Mouse (Mus musculus) small intestine, adult 2 months (tissue): ENCODE results near the gene H2-DMb1. TPM values are rescaled to one million over a fixed set of nuclear protein-coding genes. Genes with fewer than 3 reads are reported as not detected.

Experiments
- H3K27ac ChIP-seq: fragments of 200-500 bp; 2 replicates; pipeline ENCODE4 v1.5.1; 2012; ENCODE audit warnings: low read depth, low read length, control low read depth, inconsistent platforms; ENCODE audit not compliant: insufficient read depth
- H3K27me3 ChIP-seq: fragments of 200-500 bp; 2 replicates; pipeline ENCODE4 v1.6.1; 2012; ENCODE audit warnings: mild to moderate bottlenecking, moderate library complexity, low read length, inconsistent platforms; ENCODE audit not compliant: control insufficient read depth, insufficient read depth
- H3K36me3 ChIP-seq: fragments of 200-500 bp; 2 replicates; pipeline ENCODE4 v1.6.1; 2012; ENCODE audit warnings: mild to moderate bottlenecking, low read length, control low read depth, inconsistent platforms; ENCODE audit not compliant: control insufficient read depth, insufficient read depth
- H3K4me1 ChIP-seq: fragments of 200-500 bp; 2 replicates; pipeline ENCODE4 v1.6.1; 2012; ENCODE audit warnings: low read length, inconsistent platforms, mixed read lengths; ENCODE audit not compliant: control insufficient read depth, insufficient read depth, insufficient read length
- H3K4me3 ChIP-seq: fragments of 200-500 bp; 2 replicates; pipeline ENCODE4 v1.5.1; 2012; ENCODE audit warnings: low read depth, mild to moderate bottlenecking, control low read depth, inconsistent platforms, low read length, moderate library complexity
- CTCF ChIP-seq: fragments of 200-500 bp; IDR thresholded peaks from 2 replicates; pipeline ENCODE4 v1.5.1; 2012; ENCODE audit warnings: low read depth, mild to moderate bottlenecking, control low read depth, inconsistent platforms, low read length, moderate library complexity, mixed read lengths; ENCODE audit not compliant: insufficient replicate concordance, insufficient read length; ENCODE audit errors: extremely low read depth
- POLR2A ChIP-seq: fragments of 200-500 bp; IDR thresholded peaks from 2 replicates; pipeline ENCODE4 v1.6.1; 2012; ENCODE audit warnings: low read depth, mild to moderate bottlenecking, control low read depth, inconsistent platforms, low read length, moderate library complexity
- WGBS: fragments of 180-500 bp; shearing (Covaris S2); methylation state at CpG from one replicate; pipeline ENCODE4 v1.1.7; 2018; 5-methylcytosine and 5-hydroxymethylcytosine counted together
- polyA plus RNA-seq: library from polyadenylated mRNA; depleted of rRNA; stranded (reverse); fragments of >200 nt; gene quantifications from 2 replicates; pipeline ENCODE4 v1.2.3, GENCODE M21; 2012

Gene H2-DMb1
- polyA plus RNA-seq, 1 experiment: 281 TPM

DNA sequence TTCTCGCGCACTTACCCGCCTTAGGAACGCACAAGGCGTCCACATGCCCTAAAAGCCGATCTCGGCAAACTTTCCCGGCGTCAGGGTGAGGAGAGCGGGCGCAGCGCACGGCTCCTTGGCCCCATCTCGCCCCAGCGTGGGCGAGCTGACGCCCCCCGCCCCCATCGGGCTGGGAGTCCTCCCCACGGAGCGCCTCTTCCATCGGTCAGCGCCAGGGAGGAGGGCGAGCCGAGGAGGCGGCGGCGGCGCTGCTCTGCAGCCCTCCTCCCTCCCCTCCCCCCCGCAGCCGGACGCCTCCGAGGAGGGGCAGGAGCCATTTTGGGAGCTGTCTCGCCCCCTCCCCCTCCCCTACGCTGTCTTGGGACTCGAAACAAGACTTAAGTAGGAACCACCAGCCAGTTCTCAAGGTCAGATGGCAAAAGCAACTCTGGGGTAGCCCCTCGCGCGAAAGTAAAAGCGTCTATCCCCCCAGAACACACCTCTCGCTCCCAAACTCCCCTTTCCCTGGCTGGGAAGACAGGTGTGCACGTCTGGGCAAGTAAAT lies 32.6 kb upstream of the H2-DMb1 start:
- Histone ChIP-seq H3K27me3 (no peaks in the 10 kb centered on the region), H3K27ac (peak overlapping the region; percentile 100), H3K36me3 (peaks cover 32% of the 10 kb centered on the region), H3K4me3 (peak overlapping the region; percentile 95), H3K4me1 (peaks cover 11% of the 10 kb centered on the region; the same call in 1 of the 2 replicates)
- WGBS: 1% methylated on average over 41 of the region's 42 CpGs
- TF ChIP-seq CTCF (no peak), POLR2A (no peak)

DNA sequence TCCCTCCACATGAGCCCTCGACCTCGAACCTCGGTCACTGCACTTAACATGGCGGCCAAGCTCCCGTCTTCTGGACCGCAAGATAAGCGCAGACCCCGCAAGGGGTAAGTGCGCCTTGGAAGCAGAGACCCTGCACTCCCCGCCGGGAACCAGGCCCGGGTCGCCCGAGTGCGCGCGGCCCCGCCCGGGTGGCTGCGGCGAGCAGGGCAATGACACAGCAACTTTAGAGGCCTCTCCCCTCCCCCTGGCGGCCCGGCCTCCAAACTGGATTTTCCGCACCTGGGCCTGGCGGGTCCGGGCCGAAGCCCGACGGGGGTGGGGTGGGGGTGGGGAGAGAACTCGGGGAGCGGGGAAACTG lies 32.1 kb upstream of the H2-DMb1 start:
- peak overlapping the region; percentile 100 for H3K27ac ChIP-seq
- H3K36me3 ChIP-seq: peaks cover 27% of the 10 kb centered on the region
- no peaks in the 10 kb centered on the region for H3K27me3 ChIP-seq
- H3K4me1 ChIP-seq: peaks cover 13% of the 10 kb centered on the region
- H3K4me3 ChIP-seq: peak overlapping the region; percentile 95
- no peak for TF ChIP-seq CTCF
- TF ChIP-seq POLR2A: peak; percentile 63
- WGBS: under 1% methylated on average over 31 of the region's 31 CpGs

DNA sequence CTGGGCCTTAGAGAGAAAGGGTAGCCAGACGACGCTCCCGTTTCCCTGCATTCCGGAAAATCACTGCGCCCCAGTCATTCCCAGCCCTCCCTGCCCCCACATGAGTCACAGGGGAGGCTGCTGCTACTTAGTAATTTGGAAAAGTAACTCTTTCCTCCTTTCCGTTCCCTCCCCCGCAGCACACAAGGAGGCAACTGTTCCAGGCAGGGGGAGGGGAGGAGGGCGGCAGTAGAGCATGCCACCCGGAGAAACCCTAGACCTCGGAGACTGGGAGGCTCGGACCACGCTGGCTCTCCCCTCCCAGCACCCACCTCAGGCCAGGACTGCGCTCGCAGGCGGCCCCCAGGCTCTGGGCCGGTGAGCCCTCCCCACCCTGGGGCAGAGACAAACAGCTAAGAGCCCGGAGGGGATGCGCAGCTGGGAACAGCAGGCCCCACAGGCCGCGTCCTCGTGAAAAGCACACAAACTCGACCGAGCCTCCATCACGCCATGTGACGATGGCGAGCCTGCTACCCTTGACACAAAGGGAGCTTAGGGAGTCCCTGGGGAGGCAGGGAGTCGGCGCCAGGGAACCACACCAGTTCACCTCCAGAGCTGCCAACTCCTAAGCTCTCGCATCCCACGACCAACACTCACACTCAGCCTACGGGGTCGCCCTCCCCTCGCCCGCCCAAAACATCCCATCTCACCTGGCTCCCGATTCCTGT lies 31.5 kb upstream of the H2-DMb1 start:
- H3K4me3 ChIP-seq: peak overlapping the region; percentile 95
- WGBS: under 1% methylated on average over 34 of the region's 35 CpGs
- no peaks in the 10 kb centered on the region for H3K27me3 ChIP-seq
- H3K27ac ChIP-seq: peak overlapping the region; percentile 100
- TF ChIP-seq POLR2A: peak; percentile 49
- no peak for TF ChIP-seq CTCF
- H3K4me1 ChIP-seq: peaks cover 17% of the 10 kb centered on the region
- peaks cover 23% of the 10 kb centered on the region for H3K36me3 ChIP-seq

DNA sequence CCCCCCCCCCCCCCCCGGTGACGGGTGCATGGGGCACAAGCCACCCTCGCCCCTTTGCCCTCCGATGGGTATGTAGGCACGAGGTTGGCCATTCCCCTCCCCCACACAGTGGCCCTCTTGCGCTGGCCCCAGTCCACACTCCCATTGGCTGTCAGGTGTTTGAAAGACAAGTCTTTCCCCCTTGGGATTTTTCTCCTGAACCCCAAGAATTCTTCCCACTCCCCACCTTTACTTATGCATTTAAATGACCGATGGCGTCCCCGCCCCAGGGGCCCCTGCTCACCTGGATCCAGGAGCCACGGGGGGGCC lies 31.0 kb upstream of the H2-DMb1 start:
- TF ChIP-seq CTCF (no peak), POLR2A (no peak)
- Histone ChIP-seq H3K4me3 (peak overlapping the region; percentile 95), H3K4me1 (peaks cover 14% of the 10 kb centered on the region), H3K36me3 (peaks cover 18% of the 10 kb centered on the region), H3K27ac (peak overlapping the region; percentile 100), H3K27me3 (no peaks in the 10 kb centered on the region)
- WGBS: 3% methylated on average over 10 of the region's 10 CpGs

DNA sequence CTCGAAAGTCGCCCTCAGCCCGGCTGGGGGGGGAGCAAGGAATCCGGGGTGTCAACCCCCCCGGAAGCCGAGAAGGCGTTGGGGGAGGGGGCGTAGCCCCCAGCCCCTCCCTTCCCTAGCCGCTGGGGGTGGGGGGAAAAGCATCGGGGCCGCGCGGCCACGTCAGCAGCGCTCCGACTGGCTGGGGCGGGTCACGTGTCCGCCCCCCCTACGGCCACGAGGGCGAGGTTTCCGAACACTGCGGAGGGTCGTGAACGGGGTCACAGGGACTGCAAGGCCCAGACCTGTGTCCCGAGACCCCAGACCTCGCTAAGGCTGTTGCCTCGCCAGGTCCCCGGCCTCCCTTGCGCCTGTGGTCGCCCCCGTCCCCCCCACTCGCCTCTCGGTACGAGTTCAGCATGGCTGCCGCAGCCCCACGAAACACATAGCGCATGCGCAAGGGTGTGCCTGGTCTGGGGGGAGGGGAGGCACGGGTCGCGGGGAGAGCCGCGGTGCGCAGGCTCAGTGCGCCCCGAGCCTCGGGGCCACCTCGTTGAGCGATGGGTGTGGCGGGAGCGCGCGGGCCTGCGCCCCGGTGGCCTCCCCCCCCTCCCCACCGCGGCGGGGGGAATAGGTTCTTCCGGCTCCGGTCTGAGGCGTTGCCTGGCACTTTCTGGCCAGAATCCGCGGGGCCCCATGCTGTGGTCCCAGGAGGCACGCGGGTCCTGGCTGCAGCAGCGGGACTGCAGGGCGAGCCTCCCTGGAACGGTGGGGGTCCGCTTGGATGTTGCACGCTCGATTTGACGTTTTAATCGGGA lies 30.5 kb upstream of the H2-DMb1 start, which contains the start of gene Brd2:
Brd2 (minus strand) TSS at position 447 of the 797 bp plus-strand sequence.
- no peaks in the 10 kb centered on the region for H3K27me3 ChIP-seq
- peaks cover 15% of the 10 kb centered on the region for H3K4me1 ChIP-seq
- peaks cover 14% of the 10 kb centered on the region for H3K36me3 ChIP-seq
- TF ChIP-seq POLR2A (peak; percentile 81), CTCF (no peak)
- H3K27ac ChIP-seq: peak within 1 kb of the TSS; percentile 100
- under 1% methylated on average over 73 of the region's 75 CpGs for WGBS
- peak within 1 kb of the TSS; percentile 95 for H3K4me3 ChIP-seq

DNA sequence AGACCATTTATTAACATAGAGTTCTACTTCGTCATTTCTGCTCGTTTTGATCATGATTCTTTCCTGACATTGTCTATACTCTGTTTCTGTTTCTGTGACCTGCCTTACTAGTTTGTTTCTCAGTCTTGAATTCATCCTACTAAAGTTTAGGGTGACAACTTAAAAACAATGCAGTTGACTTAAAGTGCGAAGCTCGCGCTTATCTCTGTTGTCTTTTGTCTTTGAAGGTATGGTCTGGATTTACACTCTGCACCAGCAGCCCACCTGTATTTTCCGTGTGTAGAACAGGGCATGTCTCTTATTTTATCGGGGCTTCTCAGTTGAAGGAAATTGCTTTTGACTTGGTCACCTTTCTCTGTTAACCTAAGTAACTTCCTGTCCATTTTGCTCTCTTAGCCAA lies 29.8 kb upstream of the H2-DMb1 start:
- TF ChIP-seq POLR2A (no peak), CTCF (no peak)
- 0% methylated on average over 7 of the region's 7 CpGs for WGBS
- peaks cover 20% of the 10 kb centered on the region for H3K4me1 ChIP-seq
- peak overlapping the region; percentile 95; the same call in 1 of the 2 replicates for H3K4me3 ChIP-seq
- peaks cover 11% of the 10 kb centered on the region for H3K36me3 ChIP-seq
- peak overlapping the region; percentile 89 for H3K27ac ChIP-seq
- H3K27me3 ChIP-seq: no peaks in the 10 kb centered on the region

DNA sequence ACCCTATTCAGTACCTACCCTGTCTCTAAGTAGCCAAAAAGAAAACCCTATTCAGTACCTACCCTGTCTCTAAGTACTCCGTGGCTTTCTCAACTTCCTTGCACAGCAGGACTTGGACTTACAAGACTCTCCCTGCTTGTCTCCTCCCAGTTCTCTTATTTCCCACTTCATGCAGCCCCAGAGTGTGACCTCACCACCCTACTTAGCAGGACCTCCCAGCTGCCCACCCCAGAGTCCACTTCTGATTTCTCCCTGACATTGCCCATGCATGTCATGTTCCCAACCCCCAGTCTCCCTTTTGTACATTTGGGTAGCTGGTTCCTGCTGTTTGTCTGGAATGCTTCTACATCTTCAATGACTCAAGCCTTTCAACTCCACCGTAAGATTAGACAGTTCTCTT lies 29.4 kb upstream of the H2-DMb1 start:
- no peak for TF ChIP-seq CTCF
- TF ChIP-seq POLR2A: no peak
- Histone ChIP-seq H3K4me3 (peak overlapping the region; percentile 56), H3K27me3 (no peaks in the 10 kb centered on the region), H3K4me1 (peaks cover 20% of the 10 kb centered on the region), H3K27ac (peak overlapping the region; percentile 89), H3K36me3 (peaks cover 7% of the 10 kb centered on the region)
- 1% methylated on average over 2 of the region's 2 CpGs for WGBS
